Mouse (Mus musculus) heart, adult 2 months (tissue): ENCODE measurements at regions not wholly inside any gene's neighbourhood (a gene's known extent, or its start where the extent isn't known, plus 50 kb on each side); places are given as distances from the start of the nearest gene placed in this dataset.

Source experiments
- CTCF ChIP-seq: fragments of 200-600 bp; IDR thresholded peaks from 2 replicates; pipeline ENCODE4 v1.8.1; 2022; ENCODE audit warnings: antibody characterized with exemption, mild to moderate bottlenecking, moderate library complexity
- EP300 ChIP-seq: fragments of 200-500 bp; IDR thresholded peaks from 2 replicates; pipeline ENCODE4 v1.6.1; 2011; ENCODE audit warnings: low read depth, low read length, control low read depth; ENCODE audit not compliant: insufficient read depth

DNA sequence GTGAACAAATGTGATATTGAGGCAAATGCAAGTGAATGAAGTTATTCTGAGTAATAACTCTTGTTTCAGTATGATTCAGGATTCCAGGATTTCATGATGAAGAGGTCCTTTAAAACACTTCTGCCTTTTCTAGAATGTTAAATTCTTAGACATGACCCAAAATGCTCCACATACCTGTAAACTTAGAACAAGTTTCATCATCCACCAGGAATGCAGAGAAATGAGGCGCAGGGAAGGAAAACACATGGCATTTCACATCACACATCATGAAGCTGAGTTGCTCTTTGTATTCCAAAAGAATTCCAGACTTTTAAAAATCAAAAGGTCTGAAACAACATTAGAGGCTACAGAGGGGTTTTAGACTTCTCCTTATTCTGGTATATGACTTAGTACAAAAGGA lies 574.8 kb downstream of the Rfpl4b start:
- TF ChIP-seq CTCF (no peak), EP300 (no peak)
